Mouse (Mus musculus) CH12.LX (cell line): ENCODE data around the gene Olfr33.

Experiments
- CTCF ChIP-seq, 2 experiments: IDR thresholded peaks in 1 of 2; conservative IDR thresholded peaks in 1 of 2; 2 replicates each; pipeline ENCODE4 v1.5.1; 2011 to 2012; ENCODE audit warnings: low read depth in 2 of 2, low read length in 2 of 2, improper control_type of control experiment in 1 of 2, inconsistent platforms in 1 of 2, mild to moderate bottlenecking in 1 of 2, moderate library complexity in 1 of 2
- JUND ChIP-seq: conservative IDR thresholded peaks from 2 replicates; pipeline ENCODE4 v1.6.1; 2011; ENCODE audit warnings: low read depth, low read length, improper control_type of control experiment
- MAZ ChIP-seq: IDR thresholded peaks from 2 replicates; pipeline ENCODE4 v1.6.1; 2012; ENCODE audit warnings: low read depth, mild to moderate bottlenecking, inconsistent platforms, low read length, improper control_type of control experiment, moderate library complexity
- MYC ChIP-seq: IDR thresholded peaks from 2 replicates; pipeline ENCODE4 v1.6.1; 2011; ENCODE audit warnings: low read depth, mild to moderate bottlenecking, improper control_type of control experiment, low read length
- NRF1 ChIP-seq: IDR thresholded peaks from 2 replicates; pipeline ENCODE4 v1.6.1; 2014; ENCODE audit warnings: low read depth, mild to moderate bottlenecking, inconsistent platforms, low read length, improper control_type of control experiment, moderate library complexity
- POLR2A ChIP-seq: IDR thresholded peaks from 2 replicates; pipeline ENCODE4 v1.6.1; 2011; ENCODE audit warnings: low read depth, mild to moderate bottlenecking, improper control_type of control experiment, low read length
- POLR2AphosphoS2 ChIP-seq: IDR thresholded peaks from 2 replicates; pipeline ENCODE4 v1.6.1; 2011; ENCODE audit warnings: low read depth, low read length, improper control_type of control experiment
- USF1 ChIP-seq: IDR thresholded peaks from 2 replicates; pipeline ENCODE4 v1.6.1; 2014; ENCODE audit warnings: low read depth, mild to moderate bottlenecking, inconsistent platforms, low read length, improper control_type of control experiment

DNA sequence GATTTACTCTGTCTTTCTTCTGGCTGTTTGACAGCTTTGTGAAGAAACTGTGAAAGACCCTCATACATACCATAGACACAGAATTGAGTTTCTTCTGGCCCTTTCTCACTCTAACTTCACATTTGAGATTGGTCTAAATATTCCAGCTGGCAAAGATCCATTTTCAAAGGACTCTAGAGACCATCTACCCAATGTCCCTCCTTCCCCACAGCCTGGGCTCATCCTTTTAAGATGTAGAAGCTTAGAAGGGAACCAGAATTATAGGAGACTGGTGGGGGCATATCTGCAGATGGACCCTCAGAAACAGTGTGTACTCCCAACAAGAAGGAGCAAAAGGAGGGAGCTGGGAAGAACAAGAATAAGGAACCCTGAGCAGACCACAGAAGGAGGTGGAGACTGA lies 17.0 kb downstream of the Olfr33 start, which contains the start of gene Olfr558:
- TF ChIP-seq USF1 (no peak), MYC (no peak), MAZ (no peak), NRF1 (no peak), POLR2A (no peak), CTCF (conservative IDR thresholded peaks at IDR 0.05 in 1 of 2, IDR thresholded peaks at IDR 0.05 in 1 of 2; ENCODE audit: low read depth in 2 of 2, low read length in 2 of 2) (no peak), POLR2AphosphoS2 (no peak), JUND (no peak)
